Mouse (Mus musculus): ENCODE data around the gene Scn5a.

Gene Scn5a

DNA sequence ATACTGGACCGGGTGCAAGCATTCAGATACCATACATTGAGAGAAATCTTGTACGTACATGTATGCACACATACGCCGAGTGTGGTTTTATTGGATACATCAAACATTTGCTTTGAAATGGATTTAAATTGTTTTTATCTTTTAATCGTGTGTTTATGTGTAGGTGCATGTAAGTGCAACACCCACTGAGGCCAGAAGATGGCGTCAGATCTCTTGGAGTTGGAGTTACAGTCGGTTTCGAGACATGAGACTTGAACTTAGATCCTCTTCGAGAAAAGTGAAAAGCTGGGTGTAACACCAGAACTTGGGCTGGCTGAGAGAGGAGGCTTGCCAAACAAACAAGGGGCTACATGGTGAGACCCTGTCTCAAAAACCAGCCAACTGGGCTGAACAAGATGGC is 75.2 kb downstream of the Scn5a start:
- DNase-seq = no peak

DNA sequence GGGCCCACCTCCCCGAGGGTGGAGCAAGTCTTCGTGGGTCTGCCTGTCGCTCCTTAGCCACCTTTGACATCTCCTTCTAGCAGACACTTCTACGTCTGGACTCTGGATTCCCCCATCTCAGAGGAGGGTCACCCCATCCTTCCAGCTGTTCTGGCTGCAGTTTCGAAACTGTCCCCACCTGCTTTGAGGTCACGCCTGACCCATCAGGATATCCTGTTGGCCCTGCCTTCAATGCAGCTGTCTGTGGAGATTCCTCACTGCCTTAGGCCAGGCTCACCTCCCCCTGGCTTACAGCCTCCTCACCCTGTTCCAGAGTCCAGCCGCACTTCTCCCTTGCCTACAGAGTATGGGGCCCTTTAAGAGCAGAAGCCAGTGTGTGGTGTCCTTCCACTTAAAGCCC is 79.9 kb downstream of the Scn5a start:
- DNase-seq = no peak

DNA sequence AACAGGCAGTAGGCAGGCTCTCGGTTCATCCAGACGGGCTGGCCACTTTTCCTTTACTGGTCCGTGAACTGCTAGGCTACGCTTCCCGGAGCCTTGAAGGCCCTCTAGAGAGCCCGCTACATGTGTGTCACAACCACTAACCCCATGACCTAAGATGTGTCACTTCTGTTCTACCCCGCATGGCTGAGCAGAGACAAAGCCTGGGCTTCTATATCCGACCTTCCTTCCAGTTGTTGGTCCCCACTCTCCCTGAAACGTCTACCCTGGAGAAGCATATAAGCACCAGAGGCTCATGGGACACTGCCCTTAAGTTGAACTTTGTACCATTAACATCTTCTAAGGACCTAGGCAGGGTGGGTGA is 80.6 kb downstream of the Scn5a start:
- DNase-seq = peak; percentile 80

- peak; percentile 17 for DNase-seq
Measured at GRCm38 (mm10) chr9:119497546-119498246, 81.1 kb downstream of the Scn5a start.

DNA sequence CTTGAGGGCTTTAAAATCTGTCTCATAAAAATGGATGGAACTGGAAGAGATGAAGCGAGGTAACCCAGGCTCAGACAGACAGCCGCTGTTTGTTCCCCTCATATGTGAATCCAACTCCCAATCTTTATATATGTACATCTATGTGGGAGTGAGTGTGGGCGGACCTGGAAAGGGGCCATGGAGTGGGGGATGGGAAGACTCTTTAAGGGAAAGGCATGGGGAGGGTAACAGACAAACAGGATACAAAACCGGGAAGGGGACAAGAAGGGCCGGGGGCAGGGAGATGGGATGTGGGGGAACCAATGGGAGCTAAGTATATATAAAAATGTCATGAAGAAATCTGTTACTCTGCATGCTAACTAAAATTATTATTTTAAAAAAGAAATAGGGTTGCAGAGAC is 81.9 kb downstream of the Scn5a start:
- DNase-seq = no peak

GRCm38 (mm10) chr9:119496354-119496753 is 82.5 kb downstream of the Scn5a start:
- DNase-seq = peak; percentile 16

GRCm38 (mm10) chr9:119484868-119485267 is 93.9 kb downstream of the Scn5a start:
- no peak for DNase-seq

- no peak for DNase-seq
Measured at GRCm38 (mm10) chr9:119484420-119484819, 94.4 kb downstream of the Scn5a start.

DNA sequence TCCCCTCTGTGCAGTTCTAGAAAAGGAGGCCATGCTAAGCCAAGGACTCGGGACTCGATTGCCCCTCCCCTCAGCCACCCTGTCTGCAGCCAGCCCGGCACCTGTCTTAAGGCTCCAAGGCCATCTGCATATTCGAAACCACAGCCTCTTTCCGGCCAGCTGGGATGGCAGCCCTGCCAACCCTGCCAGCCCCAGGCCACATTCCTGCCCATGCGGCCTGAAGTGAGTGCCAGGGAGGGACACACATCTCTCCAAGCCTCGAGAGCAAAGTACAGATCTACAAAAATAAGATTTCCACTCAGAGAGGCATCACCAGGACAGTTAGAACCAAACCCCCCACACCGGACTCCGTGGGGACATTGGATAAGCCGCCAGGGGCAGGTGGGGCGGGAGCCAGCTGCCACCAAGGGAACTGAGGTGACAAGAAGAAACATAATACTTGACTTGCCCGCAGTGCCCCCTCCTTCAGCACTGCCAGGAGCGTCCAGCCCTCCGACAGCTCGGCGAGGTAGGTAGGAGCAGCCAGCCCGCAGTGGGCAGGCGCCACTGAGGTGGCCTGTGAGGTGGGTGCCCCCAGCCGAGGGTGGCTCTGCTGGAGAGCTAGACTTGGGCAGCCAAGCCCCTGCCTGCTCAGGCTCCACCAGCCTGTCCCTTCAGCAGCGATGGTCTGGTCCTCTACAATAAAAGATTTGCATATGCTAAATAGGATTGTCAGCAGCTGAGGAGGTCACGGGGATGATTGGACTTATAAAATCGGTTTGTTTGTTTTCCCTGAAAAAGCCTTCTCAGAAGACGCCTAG is 95.1 kb downstream of the Scn5a start:
- DNase-seq = no peak

DNA sequence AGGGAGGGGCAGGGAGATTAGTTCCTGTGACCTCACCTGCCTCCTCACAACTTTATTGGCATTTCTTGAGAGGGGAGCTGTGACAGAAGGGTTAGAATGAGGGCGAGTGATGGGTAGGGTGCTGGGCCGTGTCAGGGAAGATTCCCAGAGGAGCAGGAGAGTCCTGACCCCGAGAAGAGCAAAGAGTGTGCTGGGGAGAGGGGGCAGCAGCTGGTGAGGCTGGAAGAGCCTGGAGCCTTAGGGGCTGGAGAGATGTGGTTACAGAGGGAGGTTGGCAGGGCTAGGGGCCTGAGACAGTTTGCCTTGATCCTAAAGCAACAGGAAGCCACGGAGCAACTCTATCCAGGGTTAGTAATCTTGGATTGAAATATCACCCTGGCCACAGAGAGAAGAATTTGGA is 97.2 kb downstream of the Scn5a start:
- no peak for DNase-seq

GRCm38 (mm10) chr9:119479297-119479696 is 99.5 kb downstream of the Scn5a start:
- peak; percentile 34 for DNase-seq

GRCm38 (mm10) chr9:119478345-119478744 is 100.5 kb downstream of the Scn5a start:
- DNase-seq = no peak

DNA sequence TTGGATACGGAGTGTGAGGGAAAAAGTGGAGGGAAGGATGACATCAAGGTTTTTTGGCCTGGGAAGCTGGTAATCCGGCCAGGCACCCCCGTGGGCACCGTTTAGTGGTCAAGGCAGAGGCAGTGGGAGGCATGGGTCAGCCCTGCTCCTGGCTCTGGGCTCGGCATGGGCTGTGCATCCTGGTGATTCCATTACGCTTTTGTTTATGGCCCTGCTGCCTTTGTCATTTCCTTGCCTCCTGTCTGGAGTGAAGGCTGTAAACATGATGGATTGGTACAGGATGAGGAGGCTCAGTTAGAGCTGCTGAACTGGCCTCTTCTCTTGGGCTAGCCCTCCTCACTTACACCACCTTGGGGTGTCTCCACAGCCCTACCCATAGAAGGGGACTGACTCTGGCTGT is 101.1 kb downstream of the Scn5a start:
- no peak for DNase-seq

GRCm38 (mm10) chr9:119474717-119475611 is 103.9 kb downstream of the Scn5a start:
- DNase-seq = no peak

GRCm38 (mm10) chr9:119473608-119474164 is 105.1 kb downstream of the Scn5a start:
- no peak for DNase-seq

GRCm38 (mm10) chr9:119473011-119473410 is 105.8 kb downstream of the Scn5a start:
- no peak for DNase-seq

DNA sequence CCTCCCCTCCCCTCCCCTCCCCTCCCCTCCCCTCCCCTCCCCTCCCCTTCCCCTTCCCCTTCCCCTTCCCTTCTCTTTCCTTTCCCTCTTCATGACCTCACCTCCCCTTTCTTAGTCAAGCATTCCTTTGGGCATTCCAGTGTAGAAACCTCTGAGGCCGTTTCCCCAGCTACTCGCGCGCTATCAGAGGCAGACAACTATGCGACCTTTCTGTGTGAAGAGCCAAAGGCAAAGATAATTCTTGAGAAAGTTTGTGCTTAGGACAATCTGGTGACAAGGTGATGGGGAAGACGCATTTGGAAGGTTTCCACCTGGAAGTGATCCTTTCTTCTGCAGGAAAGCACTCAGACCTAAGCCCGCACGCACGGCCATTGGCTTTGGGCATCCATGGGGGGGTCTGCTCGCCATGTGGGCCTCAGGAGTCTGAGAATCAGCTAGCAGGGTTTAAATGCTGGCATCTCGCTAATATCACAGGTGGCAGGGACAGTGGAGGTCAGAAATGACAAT is 106.4 kb downstream of the Scn5a start:
- DNase-seq = no peak

DNA sequence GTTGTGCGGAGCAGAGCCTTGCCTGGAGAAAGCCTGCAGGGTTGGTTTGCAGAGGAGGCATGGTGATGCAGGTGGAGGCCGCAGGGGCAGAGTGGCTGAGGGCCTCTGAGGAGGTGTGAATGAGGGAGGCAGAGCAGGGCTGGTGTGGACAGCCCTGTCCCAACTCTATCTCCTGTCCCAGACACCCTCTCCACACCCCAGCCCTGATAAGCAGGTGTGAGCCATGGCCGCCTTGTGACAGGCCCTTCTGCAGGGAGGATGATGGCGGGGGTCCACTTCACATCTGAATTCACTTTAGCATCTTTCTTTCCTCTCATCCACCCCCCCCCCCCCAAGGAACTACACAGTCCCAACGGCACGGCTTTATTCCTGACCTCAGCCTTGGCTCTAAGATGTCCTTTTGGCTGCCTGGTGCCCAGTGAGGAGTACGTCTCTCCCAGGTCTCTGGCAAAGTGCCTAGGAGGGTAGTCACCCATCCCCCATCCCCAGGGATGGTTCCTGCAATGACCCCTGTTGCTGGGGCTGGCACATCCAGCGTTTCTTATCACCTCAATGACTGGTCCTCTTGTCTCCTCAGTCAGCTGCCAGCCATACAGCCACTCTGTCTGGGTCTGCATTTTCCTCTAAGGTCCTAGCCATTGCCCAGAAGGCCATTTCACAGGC is 109.0 kb downstream of the Scn5a start:
- no peak for DNase-seq

- peak; percentile 72 for DNase-seq
Measured at GRCm38 (mm10) chr9:119465595-119465994, 113.2 kb downstream of the Scn5a start.

GRCm38 (mm10) chr9:119465056-119465455 is 113.8 kb downstream of the Scn5a start:
- no peak for DNase-seq

- peak; percentile 75 for DNase-seq
Measured at GRCm38 (mm10) chr9:119460410-119460809, 118.4 kb downstream of the Scn5a start.

GRCm38 (mm10) chr9:119457122-119457521 is 121.7 kb downstream of the Scn5a start:
- no peak for DNase-seq

All from retina, postnatal 1 day (tissue).